Mouse (Mus musculus): ENCODE measurements around the gene Nbas.

- TF ChIP-seq CTCF (IDR thresholded peaks at IDR 0.05; ENCODE audit: control insufficient read depth, insufficient read depth, insufficient read length) (no peak), MAX (IDR thresholded peaks at IDR 0.05) (no peak)
Observed at GRCm38 (mm10) chr12:13585527-13586156, 316.7 kb downstream of the Nbas start.

Measured in C2C12 (cell line).